Mouse (Mus musculus) kidney, embryonic 15.5 days (tissue): Measurements from ENCODE around the gene Pld4. TPM values are rescaled to one million over a fixed set of nuclear protein-coding genes. Genes with fewer than 3 reads are reported as not detected.

ENCODE experiments used
- ATAC-seq: fragments of 200-750 bp; cut with Nextera tagmentation; replicated peaks from 2 replicates; pipeline ENCODE4 v1.8.0; 2017; ENCODE audit warnings: moderate TSS enrichment; ENCODE audit not compliant: low FRiP score
- H3K27ac ChIP-seq: fragments of 300-500 bp; sonication (generic); 2 replicates; pipeline ENCODE4 v1.5.1; 2015; ENCODE audit warnings: mild to moderate bottlenecking, inconsistent platforms
- H3K27me3 ChIP-seq: fragments of 300-500 bp; sonication (generic); 2 replicates; pipeline ENCODE4 v1.6.1; 2015; ENCODE audit warnings: inconsistent platforms
- H3K36me3 ChIP-seq: fragments of 300-500 bp; sonication (generic); 2 replicates; pipeline ENCODE4 v1.6.1; 2015; ENCODE audit warnings: inconsistent platforms
- H3K4me1 ChIP-seq: fragments of 300-500 bp; sonication (generic); 2 replicates; pipeline ENCODE4 v1.6.1; 2015; ENCODE audit warnings: inconsistent platforms
- H3K4me2 ChIP-seq: fragments of 300-500 bp; sonication (generic); 2 replicates; pipeline ENCODE4 v1.6.1; 2015; ENCODE audit warnings: moderate library complexity, mild to moderate bottlenecking, inconsistent platforms
- H3K4me3 ChIP-seq: fragments of 300-500 bp; sonication (generic); replicated peaks from 2 replicates; pipeline ENCODE4 v1.5.1; 2015; ENCODE audit warnings: mild to moderate bottlenecking, inconsistent platforms
- H3K9ac ChIP-seq: fragments of 300-500 bp; sonication (generic); 2 replicates; pipeline ENCODE4 v1.6.1; 2015; ENCODE audit warnings: mild to moderate bottlenecking, inconsistent platforms
- H3K9me3 ChIP-seq: fragments of 300-500 bp; sonication (generic); replicated peaks from 2 replicates; pipeline ENCODE4 v1.6.1; 2016; ENCODE audit warnings: inconsistent platforms
- WGBS: fragments of 180-500 bp; shearing (Covaris S2); methylation state at CpG from one replicate; pipeline ENCODE4 v1.1.7; 2015; ENCODE audit warnings: mixed read lengths; 5-methylcytosine and 5-hydroxymethylcytosine counted together
- polyA plus RNA-seq: library from polyadenylated mRNA; unstranded; fragments of >200 nt; fragmentation: Nextera tagmentation; extraction: Ambion mirVana; gene quantifications from 2 replicates; pipeline ENCODE4 v1.2.1, GENCODE M21; 2015

Pld4 gene
- polyA plus RNA-seq, 1 experiment from 2014 or later, result 10.4 TPM

DNA sequence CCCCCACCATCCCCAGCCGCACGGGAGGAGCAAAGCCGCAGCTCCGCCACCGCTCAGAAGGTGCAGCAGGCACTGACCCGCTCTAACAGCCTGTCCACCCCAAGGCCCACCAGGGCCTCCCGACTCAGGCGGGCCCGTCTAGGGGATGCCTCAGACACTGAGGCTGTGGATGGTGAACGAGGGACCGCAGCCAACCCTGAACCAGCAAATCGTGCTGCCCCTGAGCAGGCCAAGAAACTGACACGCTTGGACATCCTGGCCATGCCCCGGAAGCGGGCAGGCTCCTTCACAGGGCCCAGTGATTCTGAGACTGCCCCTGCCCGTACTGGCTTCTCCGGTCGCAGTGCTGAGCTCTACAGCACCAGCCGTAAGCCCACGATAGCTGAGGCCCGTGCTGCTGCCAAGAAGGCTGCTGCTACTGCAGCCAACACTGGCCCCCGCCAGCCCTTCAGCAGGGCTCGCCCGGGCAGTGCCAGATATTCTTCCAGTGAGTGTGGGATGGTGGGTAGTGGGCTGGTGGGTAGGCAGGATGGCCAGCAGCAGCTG, 21.4 kb upstream of the Pld4 start:
- Histone ChIP-seq H3K9me3 (no peaks in the 10 kb centered on the region), H3K4me1 (peaks cover 15% of the 10 kb centered on the region), H3K9ac (no peak overlapping the region), H3K4me3 (no peak overlapping the region), H3K36me3 (peaks cover 69% of the 10 kb centered on the region), H3K27ac (no peak overlapping the region), H3K27me3 (no peaks in the 10 kb centered on the region), H3K4me2 (no peak overlapping the region)
- ATAC-seq, result no peak
- 92% methylated on average over 24 of the region's 24 CpGs for WGBS

DNA sequence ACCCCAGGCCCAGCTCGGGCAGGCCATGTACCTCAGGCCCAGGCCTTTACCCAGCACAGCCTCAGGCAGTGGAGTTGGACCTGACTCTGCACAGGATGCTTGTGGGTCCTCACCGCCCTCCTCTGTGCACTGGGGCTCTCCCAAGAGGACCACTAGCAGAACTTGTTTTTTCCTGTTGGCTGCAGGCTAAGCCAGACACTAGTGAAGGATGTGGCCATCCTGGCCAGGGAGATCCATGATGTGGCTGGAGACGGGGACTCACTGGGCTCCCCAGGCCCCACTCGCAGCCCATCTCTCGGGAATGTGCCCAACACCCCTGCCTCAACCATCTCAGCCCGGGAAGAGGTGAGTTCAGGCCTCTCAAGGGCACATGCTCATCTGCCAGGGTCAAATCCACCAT, 17.7 kb upstream of the Pld4 start:
- peaks cover 22% of the 10 kb centered on the region for H3K4me1 ChIP-seq
- no peaks in the 10 kb centered on the region for H3K9me3 ChIP-seq
- H3K36me3 ChIP-seq, result peaks cover 48% of the 10 kb centered on the region
- H3K27ac ChIP-seq, result peak overlapping the region; percentile 25; the same call in 1 of the 2 replicates
- H3K4me2 ChIP-seq, result no peak overlapping the region
- H3K4me3 ChIP-seq, result no peak overlapping the region
- H3K9ac ChIP-seq, result no peak overlapping the region
- 65% methylated on average over 6 of the region's 6 CpGs for WGBS
- ATAC-seq, result 0 out of 2 replicates have a peak, but pooled peaks have one; percentile 7
- H3K27me3 ChIP-seq, result no peaks in the 10 kb centered on the region

DNA sequence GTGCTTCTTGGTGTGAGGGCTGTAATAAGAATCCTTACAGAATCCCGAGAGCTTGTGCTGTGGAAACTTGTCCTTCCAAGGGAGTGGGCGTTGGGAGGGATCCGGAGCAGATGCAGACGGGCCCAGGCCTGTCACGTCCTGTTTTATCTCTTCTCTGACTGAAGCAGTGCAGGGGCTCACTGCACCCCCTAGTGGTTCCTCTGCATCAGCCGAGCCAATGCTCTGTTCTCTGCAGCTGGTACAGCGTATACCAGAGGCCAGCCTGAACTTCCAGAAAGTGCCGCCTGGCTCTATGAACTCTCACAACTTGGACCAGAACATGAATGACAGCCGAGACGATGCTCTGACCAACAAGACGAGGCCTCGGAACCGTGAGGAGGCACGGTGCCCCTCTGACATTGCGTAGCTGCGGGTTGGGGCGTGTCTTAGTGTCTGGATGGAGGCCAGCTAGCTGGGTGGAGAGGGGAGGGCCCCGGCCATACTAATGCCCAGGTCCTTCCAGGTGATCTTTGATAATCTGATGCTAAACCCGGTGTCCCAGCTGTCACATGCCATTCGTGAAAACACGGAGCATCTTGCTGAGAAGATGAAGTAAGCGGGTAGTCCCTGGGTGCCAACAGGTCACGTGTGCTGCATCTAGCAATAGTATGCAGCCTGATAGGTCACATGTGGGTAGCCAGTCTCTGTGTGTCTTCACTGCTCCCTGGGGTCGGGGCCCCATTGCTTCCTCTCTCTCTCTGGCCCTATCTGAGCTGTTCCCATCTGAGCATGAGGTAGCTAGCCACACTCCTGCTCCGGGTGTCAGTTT, 17.1 kb upstream of the Pld4 start:
- WGBS, result 57% methylated on average over 25 of the region's 25 CpGs
- Histone ChIP-seq H3K9me3 (no peaks in the 10 kb centered on the region), H3K27ac (peak overlapping the region; percentile 25; the same call in 1 of the 2 replicates), H3K4me2 (no peak overlapping the region), H3K27me3 (no peaks in the 10 kb centered on the region), H3K9ac (no peak overlapping the region), H3K36me3 (peaks cover 42% of the 10 kb centered on the region), H3K4me1 (peaks cover 22% of the 10 kb centered on the region), H3K4me3 (no peak overlapping the region)
- ATAC-seq, result peak; percentile 70

DNA sequence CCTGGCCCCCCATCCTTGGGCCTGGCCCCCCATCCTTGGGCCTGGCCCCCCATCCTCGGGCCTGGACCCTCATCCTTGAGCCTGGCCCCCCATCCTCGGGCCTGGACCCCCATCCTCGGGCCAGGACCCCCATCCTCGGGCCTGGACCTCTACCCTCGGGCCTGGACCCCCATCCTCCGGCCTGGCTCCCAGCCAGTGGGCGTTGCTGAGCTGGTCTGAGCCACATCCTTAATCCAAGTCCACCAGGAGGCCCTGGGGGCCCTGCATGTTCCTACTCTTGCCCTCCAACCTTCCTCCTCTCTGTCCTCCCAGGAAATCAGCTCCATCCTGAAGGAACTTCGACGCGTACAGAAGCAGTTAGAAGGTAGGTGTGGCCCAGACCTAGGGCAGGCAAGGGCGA, 16.2 kb upstream of the Pld4 start:
- no peak for ATAC-seq
- H3K4me3 ChIP-seq, result no peak overlapping the region
- H3K4me2 ChIP-seq, result no peak overlapping the region
- H3K27ac ChIP-seq, result no peak overlapping the region
- H3K9me3 ChIP-seq, result no peaks in the 10 kb centered on the region
- 83% methylated on average over 11 of the region's 11 CpGs for WGBS
- peaks cover 34% of the 10 kb centered on the region for H3K36me3 ChIP-seq
- peaks cover 24% of the 10 kb centered on the region for H3K4me1 ChIP-seq
- no peak overlapping the region for H3K9ac ChIP-seq
- no peaks in the 10 kb centered on the region for H3K27me3 ChIP-seq

DNA sequence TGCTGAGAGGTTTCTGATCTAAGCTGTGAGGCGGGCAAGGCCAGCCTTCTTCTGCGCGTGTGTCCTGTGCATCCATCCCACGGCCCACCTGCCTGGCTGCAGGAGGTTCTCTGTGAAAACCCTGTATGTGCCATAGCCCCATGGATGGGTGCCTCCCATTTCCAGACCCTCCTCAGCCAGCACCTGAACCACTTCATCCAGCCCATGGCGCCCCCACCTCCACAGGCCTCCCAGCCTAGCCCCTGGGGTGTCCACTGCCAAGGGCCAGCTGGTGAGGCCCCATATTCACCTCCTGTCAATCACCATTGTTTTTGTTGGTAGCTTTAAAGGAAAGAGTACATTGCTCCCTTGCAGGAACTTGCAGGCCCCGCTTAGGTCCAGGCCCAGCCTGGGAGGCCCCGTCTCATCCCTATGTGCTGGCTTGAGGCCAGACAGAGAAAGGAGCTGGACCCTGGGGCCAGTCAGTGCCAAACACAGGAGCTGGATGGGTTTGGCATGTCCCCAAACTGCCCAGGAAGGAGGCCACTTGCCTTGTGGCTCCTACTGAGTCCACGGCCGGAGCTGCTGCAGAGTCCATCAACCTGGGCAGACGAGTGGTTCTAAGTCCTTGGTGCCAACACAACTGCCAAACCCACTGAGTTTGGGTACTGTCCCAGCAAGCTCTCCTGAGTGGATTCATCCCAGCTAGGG, 15.4 kb upstream of the Pld4 start:
- H3K36me3 ChIP-seq, result peaks cover 25% of the 10 kb centered on the region
- no peak overlapping the region for H3K4me2 ChIP-seq
- no peaks in the 10 kb centered on the region for H3K9me3 ChIP-seq
- no peaks in the 10 kb centered on the region for H3K27me3 ChIP-seq
- H3K4me3 ChIP-seq, result no peak overlapping the region
- no peak overlapping the region for H3K9ac ChIP-seq
- no peak for ATAC-seq
- H3K4me1 ChIP-seq, result peaks cover 24% of the 10 kb centered on the region
- no peak overlapping the region for H3K27ac ChIP-seq
- 88% methylated on average over 10 of the region's 10 CpGs for WGBS

DNA sequence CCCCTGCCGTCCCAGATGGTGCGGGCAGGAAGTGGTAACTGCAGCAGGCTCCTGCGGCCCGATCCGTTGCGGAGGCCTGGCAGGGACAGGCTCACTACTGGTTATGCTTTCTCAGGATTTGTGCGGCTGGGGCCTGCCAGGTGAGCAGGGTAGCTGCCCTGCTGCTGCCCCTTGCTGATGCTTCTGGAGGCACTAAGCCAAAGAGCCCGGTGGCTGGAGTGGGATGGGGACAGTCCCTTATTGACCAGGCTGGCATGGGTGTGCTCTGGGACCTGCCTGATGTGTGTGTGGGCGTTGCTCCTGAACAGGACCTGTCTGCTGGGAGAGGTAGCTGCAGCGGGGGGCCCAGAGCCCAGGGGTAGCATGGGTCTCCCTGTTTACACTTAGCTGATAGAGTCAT, 14.7 kb upstream of the Pld4 start:
- ATAC-seq, result no peak
- no peak overlapping the region for H3K4me2 ChIP-seq
- no peak overlapping the region for H3K27ac ChIP-seq
- H3K27me3 ChIP-seq, result no peaks in the 10 kb centered on the region
- H3K9ac ChIP-seq, result no peak overlapping the region
- H3K36me3 ChIP-seq, result peaks cover 20% of the 10 kb centered on the region
- H3K4me3 ChIP-seq, result no peak overlapping the region
- H3K4me1 ChIP-seq, result peaks cover 24% of the 10 kb centered on the region
- no peaks in the 10 kb centered on the region for H3K9me3 ChIP-seq
- 92% methylated on average over 10 of the region's 10 CpGs for WGBS

DNA sequence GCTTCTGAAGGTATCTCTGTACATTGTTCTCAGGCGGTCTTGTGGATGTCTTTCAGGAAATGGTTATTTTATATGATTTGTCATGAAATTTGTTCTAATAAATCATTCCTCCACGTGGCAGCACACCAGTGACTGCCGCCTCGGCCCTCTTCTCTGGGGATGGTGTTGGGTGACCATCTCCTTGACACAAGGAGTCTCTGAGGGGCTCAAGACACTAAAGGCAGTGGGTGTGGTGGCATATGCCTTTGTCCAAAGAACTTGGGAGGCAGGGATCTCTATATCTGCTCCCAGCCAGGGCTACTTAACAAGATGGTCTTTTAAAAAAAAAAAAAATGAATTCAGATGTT, 14.0 kb upstream of the Pld4 start:
- H3K9me3 ChIP-seq, result no peaks in the 10 kb centered on the region
- H3K4me3 ChIP-seq, result no peak overlapping the region

DNA sequence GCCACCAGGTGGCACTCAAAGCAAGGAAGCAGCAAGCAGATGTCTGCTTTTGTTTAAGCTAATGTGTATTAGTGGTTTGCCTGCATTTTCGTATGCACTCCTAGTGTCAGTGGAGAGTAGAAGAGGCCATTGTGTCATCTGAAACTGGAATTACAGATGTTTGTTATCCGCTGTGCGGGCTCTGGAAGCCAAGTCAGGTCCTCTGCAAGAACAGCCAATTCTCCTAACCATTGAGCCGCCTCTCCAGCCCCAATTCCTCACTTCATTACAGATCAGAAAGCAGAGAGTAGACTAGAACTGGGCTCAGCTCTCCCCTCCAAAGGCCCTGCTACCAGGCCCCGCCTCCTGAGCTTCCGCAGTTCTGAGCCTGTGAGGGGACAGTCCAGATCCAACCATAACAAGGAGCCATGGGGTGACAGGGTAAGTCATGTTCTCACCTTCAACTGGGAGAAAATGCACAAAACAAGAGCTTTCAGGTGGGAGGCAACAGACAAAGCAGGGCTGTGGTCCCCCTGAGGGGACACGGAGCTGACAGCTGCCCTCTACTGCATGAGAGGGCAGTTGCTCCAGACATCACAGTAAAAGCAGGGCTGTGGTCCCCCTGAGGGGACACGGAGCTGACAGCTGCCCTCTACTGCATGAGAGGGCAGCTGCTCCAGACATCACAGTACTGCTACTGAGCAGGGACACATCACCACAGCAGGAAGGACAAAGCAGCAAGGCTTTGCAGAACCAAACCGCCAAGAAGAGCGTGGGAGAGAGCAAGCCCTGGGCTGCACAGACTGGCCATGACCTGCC, 13.4 kb upstream of the Pld4 start:
- Histone ChIP-seq H3K9ac (no peak overlapping the region), H3K9me3 (no peaks in the 10 kb centered on the region), H3K36me3 (peaks cover 20% of the 10 kb centered on the region), H3K4me2 (peak overlapping the region; percentile 22), H3K27me3 (no peaks in the 10 kb centered on the region; the same call in 1 of the 2 replicates), H3K4me3 (no peak overlapping the region), H3K4me1 (peaks cover 24% of the 10 kb centered on the region), H3K27ac (peak overlapping the region; percentile 61)
- 18% methylated on average over 10 of the region's 10 CpGs for WGBS
- ATAC-seq, result peak; percentile 41

More for the DNA sequence above, 14.0 kb upstream of the Pld4 start:
- WGBS, result 78% methylated on average over 4 of the region's 4 CpGs
- peaks cover 24% of the 10 kb centered on the region for H3K4me1 ChIP-seq
- H3K36me3 ChIP-seq, result peaks cover 20% of the 10 kb centered on the region
- H3K27me3 ChIP-seq, result no peaks in the 10 kb centered on the region; the same call in 1 of the 2 replicates
- no peak overlapping the region for H3K4me2 ChIP-seq
- no peak overlapping the region for H3K27ac ChIP-seq
- no peak overlapping the region for H3K9ac ChIP-seq
- no peak for ATAC-seq

DNA sequence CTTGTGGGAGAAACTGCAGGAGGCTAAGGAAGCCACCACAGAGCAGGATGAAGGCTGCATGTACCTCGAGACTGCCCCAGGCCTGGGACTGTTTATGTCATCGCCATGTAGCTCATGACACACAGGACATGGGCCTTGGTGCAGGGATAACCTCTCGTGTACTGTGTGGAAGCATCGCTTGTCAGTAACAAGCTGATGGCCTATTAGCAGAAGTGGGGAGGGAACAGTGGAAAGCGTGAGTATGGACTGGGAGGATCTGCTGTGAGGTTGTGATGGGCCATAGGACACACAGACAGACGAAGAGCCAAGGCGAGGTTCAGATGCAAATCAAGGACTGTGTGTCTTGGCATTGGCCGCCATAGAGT, 12.9 kb upstream of the Pld4 start:
- Histone ChIP-seq H3K4me1 (peaks cover 24% of the 10 kb centered on the region), H3K27ac (no peak overlapping the region), H3K4me2 (no peak overlapping the region), H3K9me3 (no peaks in the 10 kb centered on the region), H3K36me3 (peaks cover 20% of the 10 kb centered on the region), H3K9ac (no peak overlapping the region), H3K4me3 (no peak overlapping the region), H3K27me3 (no peaks in the 10 kb centered on the region; the same call in 1 of the 2 replicates)
- WGBS, result 78% methylated on average over 8 of the region's 8 CpGs
- 0 out of 2 replicates have a peak, but pooled peaks have one; percentile 1 for ATAC-seq

DNA sequence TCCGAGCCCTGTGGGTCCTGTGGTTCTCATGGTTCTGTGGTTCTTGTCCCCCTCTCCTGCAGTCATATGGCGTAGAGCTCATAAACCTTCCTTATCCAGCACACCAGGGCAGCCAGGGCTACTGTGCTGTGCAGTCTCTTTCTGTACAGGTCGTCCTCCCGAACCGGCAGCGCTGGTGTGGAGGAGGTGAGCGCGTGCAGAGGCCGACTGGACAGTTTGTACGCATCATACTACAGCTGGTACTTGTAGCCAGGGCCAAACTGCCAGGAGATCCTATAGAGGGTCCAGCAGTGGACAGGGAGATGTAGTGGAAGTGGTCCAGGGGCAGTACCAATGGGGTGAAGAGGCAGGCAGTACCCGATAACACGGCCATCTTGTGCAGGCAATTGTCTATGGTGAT, 9.5 kb upstream of the Pld4 start:
- Histone ChIP-seq H3K9me3 (no peaks in the 10 kb centered on the region), H3K27me3 (no peaks in the 10 kb centered on the region; the same call in 1 of the 2 replicates), H3K4me3 (no peak overlapping the region), H3K36me3 (no peaks in the 10 kb centered on the region), H3K4me2 (no peak overlapping the region), H3K4me1 (peaks cover 8% of the 10 kb centered on the region), H3K27ac (no peak overlapping the region), H3K9ac (no peak overlapping the region)
- ATAC-seq, result no peak
- WGBS, result 83% methylated on average over 12 of the region's 12 CpGs

DNA sequence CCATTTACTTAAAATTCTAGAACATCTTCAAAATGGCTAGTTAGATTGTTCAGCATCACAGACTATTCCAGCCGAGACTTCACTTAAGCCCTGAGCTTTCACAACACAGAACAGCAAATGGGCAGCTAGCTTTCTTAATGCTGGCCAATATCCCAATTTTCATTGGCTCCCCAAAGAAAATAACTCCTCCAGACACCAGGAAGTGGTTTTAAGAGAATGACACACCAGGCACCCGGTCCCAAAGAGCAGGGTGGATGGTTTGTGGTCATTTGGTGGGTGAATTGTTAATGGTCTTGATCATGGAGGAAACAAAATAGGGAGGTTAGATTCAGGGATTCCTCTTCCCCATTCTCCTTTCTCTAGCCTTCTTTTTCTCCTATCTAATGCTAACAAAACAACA, 8.1 kb upstream of the Pld4 start:
- WGBS, result 38% methylated on average over 2 of the region's 2 CpGs

More for the DNA sequence above, 8.1 kb upstream of the Pld4 start:
- Histone ChIP-seq H3K4me1 (peaks cover 2% of the 10 kb centered on the region; the same call in 1 of the 2 replicates), H3K27me3 (no peaks in the 10 kb centered on the region; the same call in 1 of the 2 replicates), H3K9ac (no peak overlapping the region), H3K4me2 (no peak overlapping the region), H3K36me3 (no peaks in the 10 kb centered on the region), H3K9me3 (no peaks in the 10 kb centered on the region), H3K4me3 (no peak overlapping the region), H3K27ac (no peak overlapping the region)
- no peak for ATAC-seq
